8 mouse cellular contexts compared by ENCODE assay signal in the genomic region with DNA sequence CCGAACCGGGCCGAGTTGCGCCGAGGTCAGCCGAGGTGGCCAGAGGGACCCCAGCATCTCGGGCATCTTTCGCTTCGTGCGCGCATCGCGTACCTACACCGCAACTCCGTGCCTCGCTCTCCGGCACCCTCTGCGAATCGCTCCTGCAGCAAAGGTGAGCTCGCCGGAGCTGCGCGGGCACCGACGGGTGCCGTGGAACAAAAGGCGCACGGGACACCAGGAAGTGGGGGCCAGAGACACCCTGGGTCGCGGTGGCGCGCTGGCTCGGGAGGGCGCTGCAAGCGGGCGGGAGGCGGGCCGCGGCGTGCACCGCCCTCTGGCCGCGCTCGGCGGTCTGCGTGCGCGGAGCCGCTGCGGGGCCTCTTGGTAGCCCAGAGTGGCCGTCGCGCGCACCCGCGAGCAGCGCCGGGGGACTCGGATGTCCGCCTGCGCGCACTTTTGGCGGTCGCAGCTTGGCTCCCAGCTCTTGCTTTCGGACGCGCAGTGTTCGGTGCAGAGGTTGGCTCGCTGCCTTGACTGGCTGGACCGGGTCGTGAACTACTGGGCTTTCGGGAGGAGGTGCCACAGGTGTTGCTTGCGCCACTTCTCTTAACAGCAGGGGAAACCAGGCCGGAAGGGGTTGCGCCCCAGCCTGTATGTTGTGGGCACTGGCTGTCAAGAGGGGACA. TPM values are rescaled to one million over a fixed set of nuclear protein-coding genes. Genes with fewer than 3 reads are reported as not detected.
DNase-seq lines count a peak whose midpoint lies in the region; ATAC-seq lines count a peak whose summit lies in the region.

No protein-coding gene starts in this region.

- H3K4me3 ChIP-seq in forebrain, embryonic 10.5 days: peak overlapping the region; percentile 67
- H3K4me3 ChIP-seq in lung, embryonic 15.5 days: peak overlapping the region; percentile 94

- peaks cover 24% of the 10 kb centered on the region for H3K4me1 ChIP-seq in forebrain, embryonic 10.5 days
- peaks cover 14% of the 10 kb centered on the region for H3K4me1 ChIP-seq in lung, embryonic 15.5 days

- WGBS in forebrain, embryonic 10.5 days: under 1% methylated on average over 75 of the region's 75 CpGs
- under 1% methylated on average over 75 of the region's 75 CpGs for WGBS in lung, embryonic 15.5 days

- intact Hi-C loops in heart, postnatal 10 days (cut with DNase I): no loop called here

- H3K27ac ChIP-seq in forebrain, embryonic 10.5 days: peak overlapping the region; percentile 79
- H3K27ac ChIP-seq in lung, embryonic 15.5 days: peak overlapping the region; percentile 92

- H3K9me3 ChIP-seq in forebrain, embryonic 10.5 days: no peaks in the 10 kb centered on the region
- H3K9me3 ChIP-seq in lung, embryonic 15.5 days: no peaks in the 10 kb centered on the region

- ATAC-seq in lung, embryonic 15.5 days (ENCODE audit: borderline replicate concordance, extremely low read depth, low FRiP score, low TSS enrichment): peak; percentile 85

- peak; percentile 59 for DNase-seq in CD8-positive naive resting alpha-beta T cell, adult 2 months (ENCODE audit: low read depth in 2 of 2, low spot score in 2 of 2)
- peak; percentile 59 to 60 for DNase-seq in adrenal gland, postnatal 4 days (ENCODE audit: low spot score in 2 of 2)
- peak; percentile 59 for DNase-seq in forebrain, embryonic 10.5 days (ENCODE audit: extremely low spot score, low spot score)
- peak; percentile 83 to 87 for DNase-seq in heart, postnatal 10 days
- peak; percentile 67 to 83 for DNase-seq in kidney, postnatal 36 days
- DNase-seq in ovary, postnatal 10 days (ENCODE audit: low spot score): peak; percentile 61
- DNase-seq in thymus, postnatal 0 days (ENCODE audit: low spot score): peak; percentile 71

- peaks cover 57% of the 10 kb centered on the region for H3K27me3 ChIP-seq in forebrain, embryonic 10.5 days (ENCODE audit: poor library complexity, severe bottlenecking)
- no peaks in the 10 kb centered on the region for H3K27me3 ChIP-seq in lung, embryonic 15.5 days

- peak overlapping the region; percentile 86 for H3K4me2 ChIP-seq in lung, embryonic 15.5 days

- H3K36me3 ChIP-seq in forebrain, embryonic 10.5 days (replicated peaks): peaks cover 6% of the 10 kb centered on the region
- peaks cover 14% of the 10 kb centered on the region; the same call in 1 of the 2 replicates for H3K36me3 ChIP-seq in lung, embryonic 15.5 days

- peak overlapping the region; percentile 75 for H3K9ac ChIP-seq in lung, embryonic 15.5 days

RNA-seq across cellular contexts. Expression of a gene that starts 0.4 kb away (rescaled TPM):
- total RNA-seq in adrenal gland, postnatal 4 days (2021): 10 to 100 TPM; 33.6 to 40.2 TPM
- polyA plus RNA-seq in forebrain, embryonic 10.5 days (2016; fragmentation: Nextera tagmentation; extraction: Ambion mirVana): 3.7 and 4.9 TPM in 2 replicates
- 10 to 100 TPM; 15.3 to 18.4 TPM for total RNA-seq in heart, postnatal 10 days (2021)
- 24.8 and 28.7 TPM in 2 replicates for polyA plus RNA-seq in lung, embryonic 15.5 days (2015; fragmentation: Nextera tagmentation; extraction: Ambion mirVana)
- polyA plus RNA-seq in thymus, postnatal 0 days (2015; fragmentation: Nextera tagmentation; extraction: Ambion mirVana): 105 and 114 TPM in 2 replicates

RNA-seq across cellular contexts. Expression of a gene that starts 2.7 kb away (rescaled TPM):
- 1 to 10 TPM in 1 of 2 experiments, under 1 TPM in 1; 0.82 to 1.1 TPM for total RNA-seq in adrenal gland, postnatal 4 days (2021)
- not detected in 2 replicates for polyA plus RNA-seq in forebrain, embryonic 10.5 days (2016; fragmentation: Nextera tagmentation; extraction: Ambion mirVana)
- total RNA-seq in heart, postnatal 10 days (2021): under 1 TPM in 1 of 2 experiments, not detected in 1; 0.30 TPM
- 0.22 and 0.36 TPM in 2 replicates for polyA plus RNA-seq in lung, embryonic 15.5 days (2015; fragmentation: Nextera tagmentation; extraction: Ambion mirVana)
- polyA plus RNA-seq in thymus, postnatal 0 days (2015; fragmentation: Nextera tagmentation; extraction: Ambion mirVana): 0.94 and 1.2 TPM in 2 replicates

RNA-seq across cellular contexts. Expression of a gene that starts 49.7 kb away (rescaled TPM):
- total RNA-seq in adrenal gland, postnatal 4 days (2021): not detected
- polyA plus RNA-seq in forebrain, embryonic 10.5 days (2016; fragmentation: Nextera tagmentation; extraction: Ambion mirVana): 0.11 TPM in 1 of 2 replicates, not detected in the other
- not detected for total RNA-seq in heart, postnatal 10 days (2021)
- polyA plus RNA-seq in lung, embryonic 15.5 days (2015; fragmentation: Nextera tagmentation; extraction: Ambion mirVana): 0.15 TPM in 1 of 2 replicates, not detected in the other
- 0.55 and 0.81 TPM in 2 replicates for polyA plus RNA-seq in thymus, postnatal 0 days (2015; fragmentation: Nextera tagmentation; extraction: Ambion mirVana)

Comparison
In these comparisons a context has a peak if more than half of its experiments do, and no peak if none do; other contexts are left out.
1. Peak in every context shown above with its lines: DNase-seq, ATAC-seq, H3K4me3 ChIP-seq and H3K27ac ChIP-seq.